Mouse (Mus musculus): ENCODE data around the gene Pde4d.

Pde4d gene

DNA sequence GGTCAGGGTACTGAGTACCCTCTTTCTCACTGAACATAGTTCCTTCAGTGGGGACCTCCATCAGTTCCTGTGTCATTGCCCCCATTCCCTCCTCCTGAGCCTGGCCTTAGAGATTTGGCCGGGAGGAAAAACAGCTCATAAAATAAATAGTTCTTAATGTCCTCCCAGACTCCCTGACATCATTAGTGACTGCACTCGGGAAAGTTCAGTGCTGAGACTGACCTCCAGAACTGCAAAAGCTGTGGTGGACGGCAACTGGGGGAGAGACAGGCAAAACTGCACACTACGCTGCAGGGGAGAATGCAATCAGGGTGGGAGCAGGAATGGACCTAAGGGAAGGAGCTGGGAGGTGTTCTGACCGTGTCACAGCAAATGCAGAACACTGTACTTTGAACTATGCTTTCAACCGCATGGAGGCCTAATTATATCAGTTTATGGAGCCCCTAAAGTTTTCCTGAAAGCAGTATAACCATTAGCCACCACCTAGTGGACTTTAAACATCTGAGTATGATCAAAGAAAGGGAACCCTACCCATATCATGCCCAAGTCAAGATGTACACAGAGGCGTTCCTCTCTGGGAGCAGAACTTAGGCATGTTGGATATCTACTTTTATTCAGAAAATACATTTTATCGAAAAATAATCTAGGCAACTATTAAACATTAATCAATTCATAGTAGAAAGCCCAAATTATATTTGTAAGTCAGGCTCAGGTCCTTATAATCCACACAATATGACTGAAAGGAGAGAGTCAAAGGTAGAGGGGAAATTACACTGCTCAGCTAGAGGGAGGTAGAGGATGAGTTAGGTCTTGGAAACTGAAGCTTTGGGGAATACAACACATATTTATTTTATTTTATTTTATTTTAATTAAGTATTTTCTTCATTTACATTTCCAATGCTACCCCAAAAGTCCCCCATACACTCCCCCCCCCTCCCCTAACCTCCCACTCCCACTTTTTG is 618.8 kb downstream of the Pde4d start:
- DNase-seq, result no peak

DNA sequence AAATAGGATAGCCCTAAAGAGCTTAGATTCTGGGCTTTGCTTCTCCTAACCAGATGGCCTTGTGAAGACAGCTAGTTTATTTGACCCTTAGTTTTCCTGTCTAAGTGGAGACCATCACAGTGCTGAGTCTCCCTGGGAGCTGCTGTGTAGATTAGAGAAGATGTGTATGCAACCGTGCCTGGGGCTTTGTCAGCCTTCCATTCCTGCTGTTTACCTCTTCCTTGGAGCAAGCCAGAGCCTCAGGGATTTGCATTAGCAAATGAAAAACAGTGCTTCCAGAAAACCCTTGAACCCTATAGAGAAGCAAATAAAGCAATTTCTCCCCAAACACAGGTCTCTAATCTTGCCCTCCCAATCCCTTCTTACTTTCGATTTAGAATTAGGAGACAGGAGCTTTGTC is 623.6 kb downstream of the Pde4d start:
- no peak for DNase-seq

DNA sequence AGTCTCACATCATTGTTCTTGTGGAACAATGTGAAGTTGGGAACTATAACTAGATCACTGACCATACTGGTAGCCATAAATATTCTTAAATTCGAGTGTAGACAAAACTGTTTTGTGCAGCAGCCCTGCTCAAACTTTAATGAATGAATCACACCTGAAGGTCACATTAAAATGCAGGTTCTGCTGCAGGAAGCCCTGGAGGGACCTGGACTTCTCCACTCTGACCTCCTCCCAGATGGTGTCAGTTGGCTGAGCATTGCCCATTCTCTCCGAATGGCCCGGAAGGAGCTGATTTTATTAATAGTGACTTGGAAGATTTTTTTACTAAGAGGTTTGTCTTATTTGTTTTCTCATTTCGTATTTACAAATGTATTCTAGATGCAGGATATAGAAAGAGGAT is 624.3 kb downstream of the Pde4d start:
- no peak for DNase-seq

DNA sequence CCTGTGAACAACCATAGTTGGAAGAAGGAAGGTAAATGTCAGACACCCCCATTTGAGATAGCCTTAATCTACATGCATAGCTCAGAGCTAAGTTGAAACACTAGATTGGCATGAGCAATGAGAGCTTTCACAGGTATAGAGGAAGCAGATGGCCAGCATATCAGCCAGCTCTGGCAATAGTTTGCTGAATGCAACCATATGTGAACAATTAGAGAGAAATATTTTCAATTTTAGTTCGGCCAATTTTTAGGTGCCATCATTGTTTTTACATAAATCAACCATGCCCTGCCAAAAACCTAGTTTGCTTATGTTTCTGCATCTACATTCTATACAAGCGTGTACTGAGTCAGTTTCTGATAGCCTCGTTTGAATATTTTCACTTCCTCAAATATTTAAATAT is 642.9 kb downstream of the Pde4d start:
- DNase-seq, result no peak

DNA sequence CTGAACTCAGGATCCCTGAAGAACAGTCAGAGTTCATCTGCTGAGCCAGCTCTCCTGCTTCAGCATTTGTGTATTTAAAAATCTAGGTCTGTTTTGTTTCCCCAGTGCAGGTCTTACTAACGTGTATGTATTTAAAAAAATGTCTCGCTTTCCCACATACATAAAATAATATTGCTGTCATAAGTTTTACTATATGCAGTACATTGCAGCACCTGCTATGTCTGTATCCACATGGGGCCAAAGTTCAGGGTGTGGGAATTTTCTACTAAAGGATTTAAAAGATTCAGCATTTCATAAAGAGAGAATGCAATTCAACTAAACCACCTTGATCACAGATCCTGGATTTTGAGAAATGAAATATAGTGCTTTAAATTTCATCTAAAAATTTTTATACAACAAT is 646.9 kb downstream of the Pde4d start:
- no peak for DNase-seq

DNA sequence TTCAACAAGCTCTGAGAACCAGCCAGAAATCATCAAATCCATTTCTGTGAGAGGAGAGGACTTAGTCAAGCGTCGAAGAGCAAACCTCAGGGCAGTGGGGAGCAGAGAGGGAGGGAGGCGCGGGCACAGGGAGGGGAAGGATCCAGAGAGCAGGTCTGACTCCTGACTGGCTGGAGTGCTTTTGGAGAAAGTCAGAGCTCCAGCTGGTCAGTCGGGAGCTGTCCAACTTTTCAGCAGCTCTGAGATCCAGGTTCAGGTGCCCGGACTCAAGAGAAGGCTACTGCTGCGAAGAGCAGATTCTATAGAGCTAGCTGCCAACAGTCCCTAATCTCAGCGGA is 666.2 kb downstream of the Pde4d start:
- peak; percentile 71 for DNase-seq

DNA sequence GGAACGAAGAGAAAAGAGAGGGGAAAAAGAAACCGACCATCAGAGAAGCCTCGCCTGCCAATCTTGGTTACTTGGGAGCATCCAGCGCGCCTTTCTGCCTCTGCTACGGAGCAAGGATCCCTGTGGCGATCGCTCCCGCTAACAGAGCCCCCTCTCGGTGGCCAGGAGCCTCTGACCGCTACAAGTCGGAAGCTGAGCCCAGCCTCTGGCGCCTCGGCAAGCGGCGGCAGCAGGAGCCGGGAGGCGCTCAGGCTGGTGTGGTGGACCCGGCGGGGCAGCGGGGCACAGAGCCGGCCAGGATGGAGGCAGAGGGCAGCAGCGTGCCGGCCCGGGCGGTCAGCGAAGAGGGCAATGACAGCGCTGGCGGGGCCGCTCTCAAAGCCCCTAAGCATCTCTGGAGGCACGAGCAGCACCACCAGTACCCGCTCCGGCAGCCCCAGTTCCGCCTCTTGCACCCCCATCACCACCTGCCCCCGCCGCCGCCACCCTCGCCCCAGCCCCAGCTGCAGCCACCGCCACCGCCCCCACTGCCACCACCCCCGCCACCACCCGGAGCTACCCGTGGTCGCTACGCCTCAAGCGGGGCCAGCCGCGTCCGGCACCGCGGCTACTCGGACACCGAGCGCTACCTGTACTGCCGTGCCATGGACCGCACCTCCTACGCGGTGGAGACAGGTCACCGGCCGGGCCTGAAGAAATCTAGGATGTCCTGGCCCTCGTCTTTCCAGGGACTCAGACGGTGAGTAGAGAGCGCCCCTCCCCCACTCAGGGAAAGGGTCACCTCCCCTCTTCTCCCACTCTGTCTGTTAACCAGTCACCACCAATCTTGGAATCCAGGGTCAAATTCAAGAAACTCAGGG is 666.8 kb downstream of the Pde4d start:
- DNase-seq, result peak; percentile 79

DNA sequence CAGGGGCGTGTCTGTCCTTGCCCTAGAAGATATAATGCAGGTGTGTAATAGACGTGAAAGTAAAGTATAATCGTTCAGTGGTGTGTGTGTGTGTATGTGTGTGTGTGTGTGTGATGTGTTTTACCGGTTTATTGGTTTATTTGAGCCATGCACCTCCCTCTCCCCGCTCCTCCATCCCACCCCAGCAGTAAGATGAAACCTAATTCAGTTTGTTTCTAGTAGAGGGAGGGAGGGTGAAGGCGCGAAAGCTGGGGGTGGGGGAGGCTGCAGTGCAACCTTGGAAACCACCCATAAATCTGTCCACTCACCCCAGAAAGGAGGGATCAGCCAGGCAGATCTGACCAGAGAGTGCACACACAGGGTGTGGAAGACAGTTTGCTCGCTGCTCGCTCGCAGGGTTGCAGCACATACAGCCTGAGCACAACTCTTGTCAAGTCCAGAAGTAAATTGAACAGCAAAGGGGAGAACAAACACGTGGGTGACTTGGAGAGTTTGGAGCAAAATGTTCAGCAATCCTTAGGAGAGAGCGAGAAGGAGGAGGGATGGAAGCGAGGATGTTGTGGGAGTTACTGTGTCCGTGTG is 667.6 kb downstream of the Pde4d start:
- DNase-seq, result peak; percentile 43

DNA sequence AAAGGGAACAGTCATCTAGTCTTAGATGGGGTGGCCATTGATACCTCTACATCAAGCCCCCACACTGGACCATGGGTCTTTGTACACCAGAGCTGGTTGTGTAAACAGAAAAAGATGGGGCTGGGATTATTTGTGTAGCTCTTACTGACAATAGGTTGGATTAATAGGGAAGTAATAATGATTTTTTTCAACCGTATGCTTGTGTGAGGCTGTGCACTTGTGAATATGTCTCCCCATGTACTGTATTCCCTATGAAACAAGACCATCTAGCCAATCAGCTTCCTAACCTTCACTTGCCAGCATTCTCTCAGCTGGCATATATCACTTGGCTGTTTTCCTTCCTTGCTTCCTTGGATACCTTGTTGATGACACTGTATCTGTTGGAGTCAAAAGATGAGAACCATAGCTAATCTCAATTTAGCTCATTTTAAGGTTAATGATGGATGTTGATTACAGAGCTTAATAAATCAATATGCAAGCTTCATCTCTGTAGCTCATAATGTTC is 668.6 kb downstream of the Pde4d start:
- DNase-seq, result peak; percentile 1

DNA sequence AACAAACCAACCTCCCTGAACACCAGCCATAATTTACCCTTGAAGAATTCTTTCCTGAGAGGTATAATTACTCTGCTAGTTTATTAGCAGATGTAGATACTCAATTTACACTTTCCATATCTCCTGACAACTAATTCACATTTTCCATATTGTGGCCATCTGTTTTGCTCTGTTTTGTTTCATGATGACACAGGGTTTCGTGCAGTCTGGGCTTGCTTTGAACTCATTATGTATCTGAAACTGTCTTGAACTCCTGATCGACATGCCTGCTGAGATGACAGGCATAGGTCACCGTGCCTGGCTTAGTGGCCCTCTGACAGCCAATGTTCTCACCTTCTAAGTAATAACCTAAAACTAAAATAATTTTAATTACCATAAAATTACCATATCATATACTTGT is 672.1 kb downstream of the Pde4d start:
- no peak for DNase-seq

DNA sequence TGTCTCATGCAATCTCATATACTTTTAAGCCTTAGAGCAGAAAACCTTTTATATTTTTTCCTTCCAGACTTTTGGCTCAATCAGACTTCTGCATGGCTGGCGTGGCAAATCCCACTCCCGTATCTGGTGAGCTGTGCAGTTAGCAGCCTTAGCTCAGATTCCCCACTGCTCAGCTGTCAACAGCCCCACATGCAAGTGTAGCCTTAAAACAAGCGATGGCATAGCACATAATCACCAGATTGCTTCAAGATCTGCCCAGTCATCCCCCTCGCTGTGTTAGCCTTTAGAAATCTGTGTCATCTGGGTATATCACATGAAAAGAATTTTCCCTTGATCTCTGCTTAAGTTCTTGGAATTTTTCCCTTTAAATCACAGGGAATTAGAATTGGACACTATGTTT is 686.7 kb downstream of the Pde4d start:
- DNase-seq, result no peak

DNA sequence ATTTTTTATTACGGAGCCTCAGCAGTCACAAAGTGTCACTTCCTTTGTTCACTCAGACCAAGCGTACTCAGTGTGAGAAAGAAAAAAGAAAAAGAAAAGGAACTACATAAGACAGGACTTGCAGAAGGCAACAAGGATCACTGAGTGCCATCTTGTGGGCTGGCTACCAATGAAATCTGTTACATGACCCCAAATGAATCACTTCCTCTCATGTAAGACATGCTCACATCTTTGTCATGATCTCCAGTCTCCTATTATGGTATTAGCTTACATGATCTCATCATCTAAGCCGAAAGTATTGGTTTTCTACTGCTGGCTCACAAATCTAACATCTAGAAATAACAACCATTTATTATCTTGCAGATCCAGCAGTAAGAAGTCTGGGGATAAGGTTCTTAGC is 709.0 kb downstream of the Pde4d start:
- DNase-seq, result no peak

DNA sequence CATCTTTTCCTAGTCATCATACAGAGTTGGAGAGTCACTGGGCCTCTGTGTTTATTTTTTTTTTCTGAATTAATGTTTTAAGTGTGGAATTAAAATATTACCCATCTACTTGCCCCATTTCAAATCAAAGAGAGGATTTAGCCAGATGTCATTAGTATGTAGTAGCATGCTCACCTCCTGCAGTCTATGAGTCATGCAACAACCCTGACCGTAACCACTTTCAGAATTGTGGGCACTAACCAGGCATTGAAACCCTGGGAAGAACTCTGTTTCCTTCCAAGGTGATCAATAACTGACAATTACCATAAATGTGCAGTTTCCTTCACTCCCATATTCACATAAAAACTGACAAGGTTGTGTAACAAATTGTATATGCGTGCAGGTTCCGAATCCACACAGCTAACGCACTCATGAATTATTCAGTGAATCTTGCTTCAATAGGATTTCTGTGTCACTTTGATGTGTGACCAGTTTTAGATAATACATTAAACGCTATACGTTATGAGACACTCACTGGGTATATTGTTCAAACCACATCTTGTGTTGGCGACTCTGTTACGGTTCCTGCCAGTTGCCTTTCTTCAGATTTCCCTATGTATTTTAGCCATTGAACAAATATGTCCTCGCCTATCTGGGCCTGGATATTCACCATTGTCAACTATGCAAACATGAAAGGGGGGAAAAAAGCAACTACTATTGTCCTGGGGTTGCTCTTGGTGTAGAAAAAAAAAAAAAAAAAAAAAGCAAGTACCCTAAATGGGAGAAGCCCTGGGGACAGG is 719.0 kb downstream of the Pde4d start:
- DNase-seq, result peak; percentile 22

DNA sequence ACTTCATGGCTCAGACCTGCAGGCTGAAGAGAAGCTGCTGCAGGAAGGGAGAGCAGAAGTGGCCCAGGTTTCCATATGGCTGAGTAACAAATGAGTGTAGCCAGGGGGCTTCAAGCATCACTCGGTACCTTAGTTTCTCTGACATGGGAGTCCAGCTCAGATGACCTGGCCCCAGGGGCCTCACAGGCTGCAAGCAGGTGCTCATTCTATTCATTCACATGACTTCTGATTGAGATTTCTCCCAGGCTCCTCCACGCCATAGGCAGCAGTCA is 719.5 kb downstream of the Pde4d start:
- DNase-seq, result peak; percentile 11

DNA sequence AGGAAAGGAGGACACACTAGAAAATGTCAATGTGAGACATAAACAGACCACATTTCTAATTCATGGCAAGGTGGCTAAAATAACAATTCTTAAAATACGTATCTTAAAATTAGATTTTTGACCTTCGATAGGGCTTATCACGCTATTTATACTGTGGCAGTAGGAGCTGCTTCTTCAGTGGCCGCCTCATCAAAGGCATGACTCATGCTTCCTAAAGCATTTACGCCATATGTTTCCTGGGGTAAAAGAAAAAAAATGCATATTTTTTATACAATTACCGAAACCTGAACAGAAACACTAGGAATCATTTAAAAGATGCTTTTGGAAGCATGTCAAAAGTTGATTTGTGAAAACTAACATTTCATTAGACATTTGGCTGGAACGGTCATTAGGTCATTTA is 721.9 kb downstream of the Pde4d start:
- no peak for DNase-seq

DNA sequence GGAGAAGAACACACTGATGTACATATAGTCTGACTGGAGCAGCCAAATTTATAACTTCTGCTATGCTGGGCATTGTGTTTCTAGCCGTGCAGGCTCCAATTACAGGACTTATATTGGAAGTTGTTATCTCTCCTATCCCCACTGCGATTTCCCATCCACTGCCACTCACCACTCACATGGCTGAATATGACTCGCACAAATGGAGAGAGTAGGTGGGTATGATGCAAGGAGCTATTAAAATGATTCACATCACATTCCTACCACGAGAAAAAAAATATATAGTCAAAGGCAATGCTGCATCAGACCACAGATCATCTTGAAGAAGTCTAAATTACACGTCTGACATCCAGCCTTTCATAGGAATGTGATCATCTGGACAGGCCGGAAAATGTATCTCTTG is 725.5 kb downstream of the Pde4d start:
- no peak for DNase-seq

DNA sequence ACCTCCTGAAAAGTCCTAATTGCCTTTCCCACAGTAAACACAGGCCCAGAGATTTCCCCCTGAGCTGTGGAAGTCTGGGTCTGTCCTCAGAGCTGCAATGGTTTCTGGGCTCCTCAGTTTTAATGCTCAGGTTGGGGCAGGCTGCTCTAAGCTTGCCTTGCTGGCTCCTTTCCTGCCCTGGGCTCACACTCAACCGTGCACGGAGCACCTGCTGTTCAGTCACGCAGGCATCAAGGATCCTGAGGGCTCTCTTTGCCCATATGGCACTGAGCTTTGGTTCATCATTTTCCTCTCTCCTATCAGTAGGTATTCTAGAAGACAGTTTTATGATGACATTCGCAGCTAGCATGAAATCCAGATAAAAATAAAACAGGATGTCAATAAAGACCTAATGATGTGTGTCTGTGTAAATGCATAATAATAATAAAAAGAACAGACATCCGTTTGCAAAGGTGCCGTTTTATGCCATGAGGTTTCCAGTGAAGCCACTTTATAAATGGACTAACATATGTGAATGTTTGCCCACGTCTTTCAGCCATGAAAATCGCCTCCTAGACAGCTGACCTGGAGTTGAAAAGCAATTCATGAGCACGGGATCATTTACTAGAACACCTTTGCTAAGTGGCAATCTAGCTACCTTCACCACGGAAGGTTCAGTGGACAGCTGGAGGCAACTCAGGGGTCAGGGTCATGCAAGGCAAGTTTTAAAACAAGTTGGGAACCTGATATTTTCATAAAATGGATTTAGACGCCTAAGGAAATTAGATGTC is 726.3 kb downstream of the Pde4d start:
- no peak for DNase-seq

DNA sequence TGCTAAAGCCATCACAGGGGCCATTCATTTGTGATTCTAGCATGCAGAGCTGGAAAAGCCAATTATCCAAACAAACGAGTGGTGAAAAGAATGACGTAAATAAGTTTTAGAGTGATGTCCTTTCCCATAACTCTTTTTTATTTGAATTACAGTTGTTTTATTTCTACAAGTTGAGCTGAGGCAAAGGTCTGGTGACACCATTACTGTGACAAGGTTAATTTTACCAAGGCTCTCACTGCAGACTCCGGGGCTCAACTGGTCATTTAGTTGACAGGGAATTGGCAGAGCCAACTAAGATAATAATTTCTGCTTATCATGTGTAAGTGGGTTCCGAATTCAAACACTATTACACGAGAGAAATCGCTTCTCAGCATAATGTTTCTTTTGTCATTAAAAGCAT is 731.6 kb downstream of the Pde4d start:
- no peak for DNase-seq

DNA sequence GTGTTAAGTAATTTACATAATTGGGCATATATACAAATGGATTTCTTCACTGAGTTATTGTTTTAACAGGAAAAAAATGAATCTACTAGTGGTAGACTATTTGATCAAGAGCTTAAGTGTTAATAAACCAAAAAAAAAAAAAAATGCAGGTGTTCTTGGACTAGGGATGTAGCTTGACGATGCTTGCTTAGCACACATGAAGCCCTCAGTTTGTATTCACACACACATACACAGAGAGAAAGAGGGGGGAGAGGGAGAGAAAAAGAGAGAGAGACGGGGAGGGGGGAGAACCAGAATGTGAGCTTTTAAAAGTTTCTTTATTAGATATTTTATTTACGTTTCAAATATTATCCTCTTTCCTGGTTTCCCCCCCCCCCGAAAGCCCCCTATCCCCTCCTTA is 740.9 kb downstream of the Pde4d start:
- DNase-seq, result no peak

DNA sequence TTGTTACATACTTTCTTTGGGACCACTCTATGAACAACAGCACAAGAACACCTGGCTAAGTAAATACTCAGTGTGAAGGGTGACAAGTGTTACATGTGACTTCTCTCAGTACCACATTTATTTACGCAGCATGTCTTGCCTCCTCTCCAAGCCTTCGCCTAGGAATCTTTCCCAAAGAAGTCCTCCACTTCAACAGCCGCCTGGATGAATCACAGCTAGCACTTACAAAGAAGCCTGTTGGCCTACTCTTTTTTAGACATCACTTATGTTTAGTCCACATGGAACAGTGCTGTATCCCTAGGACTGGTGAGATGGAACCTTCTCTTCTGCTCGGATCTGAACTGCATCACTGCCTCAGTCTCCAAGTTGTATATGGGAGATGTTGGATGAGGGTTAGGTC is 741.4 kb downstream of the Pde4d start:
- DNase-seq, result no peak

DNA sequence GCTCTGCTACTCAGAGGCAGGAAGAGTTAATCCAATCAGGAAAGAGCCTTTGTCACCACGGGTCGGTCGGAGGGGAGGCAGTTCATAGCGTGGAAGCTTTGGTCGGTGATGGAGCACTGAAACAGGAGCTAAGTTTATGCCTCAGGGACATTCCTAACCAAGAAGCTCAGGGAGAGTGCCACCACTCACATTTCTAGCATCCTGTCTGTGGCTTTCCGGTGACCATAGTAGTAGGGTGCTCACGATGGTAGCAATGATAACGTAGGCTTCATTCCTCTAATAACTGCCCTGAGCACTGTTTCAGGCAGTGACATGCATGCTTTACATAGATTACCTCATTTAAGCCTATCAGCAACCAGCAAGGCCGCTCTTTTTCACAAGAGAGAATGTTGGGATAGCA is 755.8 kb downstream of the Pde4d start:
- DNase-seq, result no peak

DNA sequence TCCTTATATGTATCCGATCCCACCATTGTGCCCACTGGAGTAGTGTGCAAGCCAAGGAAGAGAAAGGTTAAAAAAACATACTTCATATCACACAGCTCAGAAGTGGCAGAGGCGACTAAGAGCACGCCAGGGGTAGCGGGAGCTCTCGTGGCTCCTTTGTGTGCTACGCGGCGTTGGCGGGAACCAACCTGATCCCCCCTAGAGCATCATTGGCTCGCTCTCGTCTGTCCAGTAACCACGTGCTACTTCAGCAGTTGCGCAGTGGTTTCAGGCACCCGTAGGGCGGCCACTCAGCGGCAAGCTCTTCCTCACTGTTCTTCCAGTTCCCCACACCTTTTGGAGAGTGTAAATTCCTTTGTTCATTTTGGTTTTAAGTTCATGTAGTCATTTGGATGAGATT is 758.9 kb downstream of the Pde4d start:
- no peak for DNase-seq
